Mouse (Mus musculus) ES-Bruce4 (cell line): ENCODE measurements around the gene Slc11a1.

Experiments used
- EP300 ChIP-seq: IDR thresholded peaks from 2 replicates; pipeline ENCODE4 v1.6.1; 2011; ENCODE audit warnings: low read depth, low read length; ENCODE audit not compliant: insufficient read depth
- POLR2A ChIP-seq: IDR thresholded peaks from one replicate; pipeline ENCODE4 v1.8.1; 2011; ENCODE audit warnings: low read length; ENCODE audit not compliant: insufficient read depth

DNA sequence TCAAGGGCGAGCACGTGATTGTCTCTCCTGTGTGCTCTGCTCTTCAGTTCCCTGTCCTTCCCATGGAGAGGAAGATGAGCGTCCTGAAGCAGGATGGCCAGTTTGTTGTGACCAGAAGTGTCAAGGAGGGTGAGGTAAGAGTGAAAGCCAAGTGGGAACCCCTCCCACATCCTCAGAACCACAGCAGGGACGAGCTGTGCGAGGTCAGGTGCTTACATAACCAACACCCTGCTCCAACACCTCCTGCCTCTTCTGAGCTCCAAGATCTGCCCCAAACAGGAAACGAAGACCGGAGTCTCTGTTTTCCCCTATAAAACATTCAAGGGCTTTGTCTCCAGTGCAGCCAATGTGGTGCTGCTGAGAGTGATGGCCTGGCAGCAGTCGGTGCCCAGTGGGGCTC lies 10.7 kb upstream of the Slc11a1 start:
- no peak for TF ChIP-seq POLR2A
- no peak for TF ChIP-seq EP300
